Mouse (Mus musculus): ENCODE data around the gene Spic. TPM values are rescaled to one million over a fixed set of nuclear protein-coding genes. Genes with fewer than 3 reads are reported as not detected.

Spic gene
- total RNA-seq, 2 experiments from 2014 or later: 0.58 TPM; not detected in 1

DNA sequence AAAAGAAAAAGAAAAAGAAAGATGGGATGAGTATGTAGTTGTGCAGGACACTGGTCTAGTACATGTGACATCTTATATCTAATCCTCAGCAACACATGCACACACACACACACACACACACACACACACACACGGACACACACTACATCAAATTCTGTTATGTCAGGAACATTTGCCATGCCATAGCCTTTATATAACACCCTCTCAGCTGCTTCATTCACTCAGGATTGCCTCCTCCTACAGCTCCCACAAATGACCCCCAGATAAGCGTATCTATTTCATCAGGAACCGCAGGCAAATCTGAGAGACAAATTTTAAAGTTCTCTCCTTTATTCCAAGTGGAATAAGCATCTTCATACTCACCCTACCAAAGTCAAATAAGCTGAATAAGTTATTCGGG is 25.9 kb downstream of the Spic start:
- no peak for DNase-seq (ENCODE audit: low spot score in 2 of 2)

DNA sequence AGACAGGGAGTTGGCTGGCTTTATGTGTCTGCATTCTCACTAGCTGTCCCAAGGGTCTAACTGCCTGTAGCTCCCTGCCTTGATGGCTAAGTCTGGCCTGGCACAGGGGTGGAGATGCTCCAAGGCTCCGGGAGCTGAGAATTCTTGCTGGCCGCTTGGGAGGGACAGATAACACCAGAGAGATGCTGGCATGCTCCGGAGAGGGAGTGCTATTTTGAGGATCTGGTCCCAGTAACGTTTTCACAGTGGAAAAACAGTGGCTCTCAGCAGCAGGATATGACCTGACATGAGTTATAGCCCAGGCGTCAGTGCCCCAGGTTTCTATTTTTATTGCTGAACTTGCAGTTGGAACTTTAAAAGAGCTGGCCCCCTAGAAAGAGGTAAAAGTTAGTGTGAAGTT is 39.4 kb downstream of the Spic start:
- no peak for DNase-seq (ENCODE audit: low spot score in 2 of 2)

DNA sequence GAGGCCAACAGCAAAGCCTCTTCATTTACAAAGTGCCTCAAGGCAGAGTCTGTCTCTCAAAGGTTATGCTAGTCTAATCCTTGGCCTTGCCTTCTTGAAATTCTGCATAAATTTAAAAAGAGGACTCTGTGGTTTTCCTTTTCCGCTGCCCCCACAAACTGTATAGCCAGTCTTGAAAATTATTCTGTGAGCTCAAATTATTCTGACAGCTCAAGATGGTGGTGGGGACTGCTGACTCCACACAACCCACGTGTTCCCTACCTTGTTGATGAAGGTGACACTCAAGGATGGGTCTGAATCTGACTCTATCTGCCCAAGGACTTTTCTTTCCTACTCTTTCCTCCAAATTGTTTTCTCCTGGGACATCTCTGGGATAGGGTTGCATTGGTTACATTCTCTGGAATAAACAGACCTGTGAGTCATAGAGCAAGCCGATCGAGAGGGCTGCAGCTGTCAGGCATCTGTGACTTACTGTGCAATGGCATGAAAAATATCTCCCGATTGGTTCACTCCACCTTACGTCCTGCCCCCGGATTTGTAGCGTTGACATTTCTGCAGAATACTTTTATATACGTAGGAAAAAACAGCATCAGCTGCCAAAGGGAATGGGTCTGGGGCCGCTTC is 53.4 kb downstream of the Spic start:
- DNase-seq (ENCODE audit: low spot score in 2 of 2): no peak

DNA sequence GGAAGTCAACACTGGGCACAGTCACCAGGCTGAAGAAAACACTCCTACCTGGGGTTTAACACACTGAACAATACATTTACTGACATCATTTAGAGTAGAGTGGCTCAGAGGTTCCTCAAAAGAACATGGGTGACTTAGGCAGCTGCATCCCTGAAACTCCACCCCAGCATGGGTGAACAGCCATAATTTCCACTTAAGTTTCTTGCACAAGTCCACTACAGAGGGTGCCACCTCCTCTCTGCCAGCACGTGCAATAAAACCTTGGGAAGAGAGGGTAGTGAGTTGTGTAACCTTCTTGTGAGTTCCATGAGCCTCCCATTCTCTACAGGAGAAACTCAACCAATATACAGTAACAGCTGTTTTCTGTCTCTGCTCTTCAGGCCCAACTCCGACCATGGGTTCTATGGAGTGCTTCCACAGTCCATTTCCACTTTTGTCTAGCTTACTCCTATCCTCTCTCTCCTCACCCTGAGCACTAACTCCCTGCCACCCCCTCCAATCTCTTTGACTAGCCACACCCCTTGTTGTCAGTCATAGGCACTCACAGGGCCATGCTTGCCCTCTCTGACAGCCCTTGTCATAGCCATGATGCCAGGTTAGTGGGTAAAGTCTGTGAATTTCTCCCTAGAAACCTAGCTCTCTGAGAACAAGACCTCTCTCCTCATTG is 54.0 kb downstream of the Spic start:
- DNase-seq (ENCODE audit: low spot score in 2 of 2): no peak

DNA sequence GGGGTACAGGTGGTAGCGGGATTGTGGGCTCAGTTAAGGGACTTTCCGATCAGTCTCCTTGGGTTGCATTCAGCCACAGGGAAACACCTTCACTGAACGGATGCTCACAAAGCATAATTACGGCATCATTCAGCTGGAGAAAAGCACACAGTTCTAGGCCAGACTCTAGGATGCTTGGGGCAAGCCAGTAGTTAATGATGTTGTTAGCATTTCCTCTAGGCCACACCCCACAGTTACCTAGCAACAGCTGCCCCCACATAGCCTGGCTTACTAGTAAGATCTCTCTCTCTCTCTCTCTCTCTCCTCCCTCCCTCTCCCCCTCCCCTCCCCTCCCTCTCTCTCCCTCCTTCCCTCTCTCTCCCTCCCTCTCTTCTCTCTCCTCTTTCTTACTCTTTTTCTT is 57.8 kb downstream of the Spic start:
- DNase-seq (ENCODE audit: low spot score in 2 of 2): no peak

DNA sequence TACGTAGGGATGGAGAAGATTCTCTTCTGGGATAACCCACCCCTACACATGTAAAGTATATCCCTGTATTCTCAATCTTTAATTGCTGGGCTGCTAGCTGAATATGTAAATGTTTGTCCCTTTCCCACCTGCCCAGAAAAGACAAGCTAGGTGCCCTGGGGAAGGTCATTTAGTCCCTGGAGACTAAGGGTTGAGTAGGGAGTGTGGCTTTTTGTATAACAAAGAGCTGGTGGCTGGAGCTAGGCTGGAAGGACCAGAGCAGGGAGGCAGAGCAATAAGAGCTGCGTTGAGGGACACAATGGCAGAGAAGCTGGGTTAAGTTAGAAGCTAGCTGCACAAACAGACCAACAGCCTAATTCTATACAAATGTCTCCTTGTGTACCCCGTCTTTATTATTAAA is 58.6 kb downstream of the Spic start:
- no peak for DNase-seq (ENCODE audit: low spot score in 2 of 2)

Other genes with a start within 250 kb of the Spic start
- 1 to 10 TPM; 2.2 to 9.2 TPM for gene Sycp3, start 225.4 kb downstream of the Spic start, total RNA-seq (2021)
- 100 to 1,000 TPM; 358 to 802 TPM for gene Chpt1, start 180.9 kb downstream of the Spic start, total RNA-seq (2021)
- 1 to 10 TPM in 1 of 2 experiments, under 1 TPM in 1; 0.60 to 4.3 TPM for gene Mybpc1, start 79.9 kb downstream of the Spic start, total RNA-seq (2021)
- 100 to 1,000 TPM in 1 of 2 experiments, 10 to 100 TPM in 1; 96.8 to 104 TPM for gene Arl1, start 45.8 kb upstream of the Spic start, total RNA-seq (2021)
- 10 to 100 TPM; 22.6 to 29.1 TPM for gene Utp20, start 141.8 kb upstream of the Spic start, total RNA-seq (2021)
- under 1 TPM in 1 of 2 experiments, not detected in 1; 0.07 TPM for gene Slc5a8, start 201.0 kb upstream of the Spic start, total RNA-seq (2021)

Measured in adrenal gland, adult 18-20 months (tissue).